Mouse (Mus musculus): ENCODE data around the gene Mmp13. TPM values are rescaled to one million over a fixed set of nuclear protein-coding genes. Genes with fewer than 3 reads are reported as not detected.

The Mmp13 gene
- 3.6 TPM for polyA plus RNA-seq (2014; fragmentation: Illumina TruSeq; extraction: RNeasy Lipid Tissue Mini Kit (QIAGEN cat#74804); ENCODE audit: low read depth, low replicate concordance)

DNA sequence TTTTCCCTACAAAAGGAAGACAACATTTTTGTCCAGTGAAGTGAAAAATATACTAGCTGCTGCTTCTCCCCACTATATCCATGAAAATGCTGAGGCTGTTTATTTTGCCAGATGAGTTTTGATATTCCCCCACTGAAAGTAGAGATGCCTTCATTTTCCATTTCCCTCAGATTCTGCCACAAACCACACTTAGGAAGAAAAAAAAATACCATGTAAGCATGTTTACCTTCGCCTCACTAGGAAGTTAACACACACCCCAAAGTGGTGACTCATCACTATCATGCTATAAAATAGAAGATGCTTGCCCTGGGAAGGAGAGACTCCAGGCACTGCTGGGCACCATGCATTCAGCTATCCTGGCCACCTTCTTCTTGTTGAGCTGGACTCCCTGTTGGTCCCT is at the start of gene Mmp13:
Gene Mmp13, plus strand, starts transcription at position 301 of the 400 bp plus-strand sequence.

Other genes starting within 250 kb of the Mmp13 start
- gene Dync2h1, start 88.1 kb upstream of the Mmp13 start, polyA plus RNA-seq (2014; fragmentation: Illumina TruSeq; extraction: RNeasy Lipid Tissue Mini Kit (QIAGEN cat#74804); ENCODE audit: low read depth, low replicate concordance) = 15.1 TPM
- gene Dcun1d5, start 88.0 kb upstream of the Mmp13 start, polyA plus RNA-seq (2014; fragmentation: Illumina TruSeq; extraction: RNeasy Lipid Tissue Mini Kit (QIAGEN cat#74804); ENCODE audit: low read depth, low replicate concordance) = 184 TPM
- gene Mmp12, start 71.9 kb downstream of the Mmp13 start, polyA plus RNA-seq (2014; fragmentation: Illumina TruSeq; extraction: RNeasy Lipid Tissue Mini Kit (QIAGEN cat#74804); ENCODE audit: low read depth, low replicate concordance) = 25.7 TPM
- not detected for gene Mmp1b, start 115.5 kb downstream of the Mmp13 start, polyA plus RNA-seq (2014; fragmentation: Illumina TruSeq; extraction: RNeasy Lipid Tissue Mini Kit (QIAGEN cat#74804); ENCODE audit: low read depth, low replicate concordance)
- 0.76 TPM for gene Mmp3, start 173.3 kb downstream of the Mmp13 start, polyA plus RNA-seq (2014; fragmentation: Illumina TruSeq; extraction: RNeasy Lipid Tissue Mini Kit (QIAGEN cat#74804); ENCODE audit: low read depth, low replicate concordance)
- not detected for gene Mmp10, start 229.8 kb downstream of the Mmp13 start, polyA plus RNA-seq (2014; fragmentation: Illumina TruSeq; extraction: RNeasy Lipid Tissue Mini Kit (QIAGEN cat#74804); ENCODE audit: low read depth, low replicate concordance)